Mouse (Mus musculus): ENCODE measurements around the gene Ypel4.
"Not testable (repeated sequence)": the region's sequence is repeated elsewhere in the genome, so short reads cannot be mapped to it uniquely, and the experiment has no call there.

The Ypel4 gene

DNA sequence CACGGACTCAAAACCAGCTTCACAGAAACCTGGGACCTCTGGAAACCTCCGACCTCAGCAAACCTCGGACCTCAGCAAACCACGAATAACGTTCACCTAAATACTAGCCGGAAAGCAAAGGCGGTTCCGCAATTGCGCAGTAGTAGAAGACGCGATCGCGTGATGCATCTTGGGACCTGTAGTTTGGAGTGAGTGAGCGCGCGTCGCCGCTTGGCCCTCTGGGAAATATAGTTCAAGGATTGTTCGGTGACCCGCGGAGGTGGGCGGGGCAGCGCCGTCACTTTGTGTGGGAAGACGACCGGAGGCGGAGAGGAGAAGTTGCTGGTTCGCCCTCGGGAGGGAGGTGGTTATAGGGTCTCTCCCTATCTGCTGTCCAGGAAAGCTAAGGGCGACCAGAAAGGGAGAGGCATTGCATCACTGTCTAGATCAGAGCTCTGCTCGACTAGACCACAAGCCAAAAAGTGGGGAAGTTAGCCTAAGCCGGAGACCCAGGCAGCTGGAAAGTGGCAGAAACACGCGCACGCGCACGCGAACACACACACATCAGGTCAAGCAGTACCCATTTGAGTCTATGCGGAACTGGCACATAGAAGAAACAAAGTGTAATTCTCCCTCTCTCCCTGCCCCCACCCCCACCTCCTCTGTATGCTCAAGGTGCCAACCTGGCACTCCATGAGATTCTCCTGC is 6.5 kb upstream of the Ypel4 start, which contains the start of gene Clp1:
Gene Clp1, minus strand, starts transcription at position 179 of the 687 bp plus-strand sequence.
- peak; percentile 99 for DNase-seq (ENCODE audit: low read depth, low spot score)

DNA sequence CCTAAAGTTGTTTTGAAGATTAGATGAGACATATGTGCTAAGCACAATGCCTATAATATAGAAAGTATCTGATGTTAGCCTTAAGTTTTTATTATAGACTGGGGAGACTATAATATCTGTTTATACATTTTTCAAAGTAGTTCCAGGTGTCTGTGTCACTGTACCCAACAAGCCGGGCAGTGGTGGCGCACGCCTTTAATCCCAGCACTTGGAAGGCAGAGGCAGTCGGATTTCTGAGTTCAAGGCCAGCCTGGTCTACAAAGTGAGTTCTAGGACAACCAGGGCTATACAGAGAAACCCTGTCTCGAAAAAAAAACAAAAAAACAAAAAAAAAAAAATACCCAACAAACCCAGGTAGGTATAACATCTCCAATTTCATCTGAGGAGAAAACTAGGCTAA is 5.7 kb upstream of the Ypel4 start:
- not testable (repeated sequence) for DNase-seq (ENCODE audit: low read depth, low spot score)

DNA sequence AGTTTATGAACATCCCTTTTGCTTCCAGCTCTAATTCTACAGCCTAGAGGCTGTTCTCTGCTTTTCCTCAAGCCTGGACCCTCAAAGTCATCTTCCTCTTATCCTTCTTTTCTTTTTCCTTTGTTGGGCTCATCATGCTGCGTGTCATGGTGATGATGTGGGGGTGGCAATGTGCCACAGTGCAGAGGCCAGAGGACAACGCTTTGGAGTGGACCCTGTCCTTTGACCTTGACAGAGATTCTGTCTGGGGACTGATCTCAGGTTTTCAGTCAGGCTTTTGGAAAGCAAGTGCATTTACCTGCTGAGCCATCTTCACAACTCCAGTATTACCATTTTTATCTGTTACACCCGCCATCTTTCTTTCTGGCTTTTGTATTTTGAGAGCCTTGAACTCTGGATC is 2.7 kb upstream of the Ypel4 start:
- no peak for DNase-seq (ENCODE audit: low read depth, low spot score)

DNA sequence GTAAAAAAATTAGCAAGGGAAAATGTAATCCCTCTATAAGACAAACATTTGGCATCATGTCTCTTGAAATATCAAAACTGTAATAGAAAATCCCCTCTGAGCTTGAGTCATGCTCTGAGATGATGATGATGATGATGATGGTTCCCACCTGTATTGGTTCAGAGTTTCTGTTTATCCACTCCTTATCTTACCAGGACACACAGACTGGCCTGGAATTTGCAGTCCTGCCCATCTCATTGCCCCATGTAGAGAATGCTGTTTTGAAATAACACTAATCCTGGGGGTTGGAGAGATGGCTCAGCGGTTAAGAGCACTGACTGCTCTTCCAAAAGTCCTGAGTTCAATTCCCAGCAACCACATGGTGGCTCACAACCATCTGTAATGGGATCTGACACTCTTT is 1.5 kb upstream of the Ypel4 start:
- no peak for DNase-seq (ENCODE audit: low read depth, low spot score)

DNA sequence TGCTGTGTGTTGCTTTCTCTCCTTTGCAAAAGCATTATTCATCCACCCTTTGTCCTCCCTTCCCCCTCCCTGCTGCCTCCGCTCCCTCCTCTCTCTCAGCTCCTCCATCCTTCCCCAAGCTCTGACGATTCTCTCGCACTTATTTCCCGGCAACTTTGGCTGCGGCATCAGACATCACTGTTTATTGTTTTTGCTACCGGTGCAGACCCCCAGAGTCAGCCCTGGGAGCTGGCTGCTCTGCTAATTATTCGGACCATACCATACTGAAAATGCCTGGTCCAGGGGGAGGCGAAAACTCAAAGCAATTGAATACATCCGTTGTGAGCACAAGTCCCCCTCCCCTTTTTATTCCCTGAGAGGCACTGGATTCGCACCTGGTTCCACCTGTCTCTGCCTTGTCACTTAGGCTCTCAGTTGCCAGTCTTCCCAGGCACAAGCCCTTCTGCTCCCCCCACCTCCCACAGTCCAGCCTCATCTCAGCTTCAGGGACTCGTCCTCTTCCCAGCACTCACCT is 550 bp downstream of the Ypel4 start:
- DNase-seq (ENCODE audit: low read depth, low spot score) = no peak

DNA sequence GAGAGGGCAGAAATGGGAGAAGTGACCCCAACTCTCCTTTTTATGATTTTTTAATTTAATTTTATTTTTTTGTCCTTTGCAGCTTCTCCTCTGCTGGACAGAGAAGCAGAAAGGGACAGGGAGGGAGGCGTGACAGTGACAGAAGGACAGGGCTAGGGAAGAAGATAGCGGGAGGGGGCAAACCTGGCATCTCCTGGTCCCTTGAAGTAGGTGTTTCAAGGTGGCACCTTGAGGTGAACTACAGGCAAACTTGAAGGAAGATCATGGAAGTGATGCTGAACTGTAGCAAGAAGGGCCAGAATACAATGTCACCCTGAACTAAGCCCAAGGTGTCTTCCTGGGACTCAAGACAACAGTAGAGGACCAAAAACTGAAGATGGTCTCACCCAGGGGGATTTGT is 1.1 kb downstream of the Ypel4 start:
- no peak for DNase-seq (ENCODE audit: low read depth, low spot score)

DNA sequence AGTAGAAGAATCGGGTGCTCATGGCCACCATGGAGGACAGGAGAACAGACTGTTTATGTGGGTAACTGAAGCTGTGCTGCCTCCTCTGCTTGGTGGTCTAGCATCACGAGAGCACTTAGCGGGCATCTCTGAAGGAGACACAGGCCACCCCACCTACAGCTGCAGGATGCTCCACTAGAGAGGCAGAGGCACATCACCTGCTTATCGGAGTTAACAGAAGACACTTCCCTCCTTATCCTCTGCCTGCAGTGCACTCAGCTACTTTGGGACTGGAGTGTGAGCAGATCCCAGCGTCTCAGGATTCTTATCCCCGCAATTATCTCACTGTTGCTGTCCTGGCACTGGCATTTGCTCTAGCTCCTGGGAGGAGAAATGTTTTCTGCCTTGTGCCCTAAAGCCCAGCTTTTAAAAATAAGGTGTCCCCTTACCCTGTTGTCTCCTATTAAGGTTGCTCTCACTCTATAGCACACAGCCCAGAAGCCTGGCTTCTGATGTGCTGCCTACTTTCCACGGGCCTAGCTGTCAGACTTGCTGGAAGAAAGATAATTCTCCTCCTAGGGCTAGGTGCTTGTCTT is 1.6 kb downstream of the Ypel4 start:
- DNase-seq (ENCODE audit: low read depth, low spot score) = no peak

DNA sequence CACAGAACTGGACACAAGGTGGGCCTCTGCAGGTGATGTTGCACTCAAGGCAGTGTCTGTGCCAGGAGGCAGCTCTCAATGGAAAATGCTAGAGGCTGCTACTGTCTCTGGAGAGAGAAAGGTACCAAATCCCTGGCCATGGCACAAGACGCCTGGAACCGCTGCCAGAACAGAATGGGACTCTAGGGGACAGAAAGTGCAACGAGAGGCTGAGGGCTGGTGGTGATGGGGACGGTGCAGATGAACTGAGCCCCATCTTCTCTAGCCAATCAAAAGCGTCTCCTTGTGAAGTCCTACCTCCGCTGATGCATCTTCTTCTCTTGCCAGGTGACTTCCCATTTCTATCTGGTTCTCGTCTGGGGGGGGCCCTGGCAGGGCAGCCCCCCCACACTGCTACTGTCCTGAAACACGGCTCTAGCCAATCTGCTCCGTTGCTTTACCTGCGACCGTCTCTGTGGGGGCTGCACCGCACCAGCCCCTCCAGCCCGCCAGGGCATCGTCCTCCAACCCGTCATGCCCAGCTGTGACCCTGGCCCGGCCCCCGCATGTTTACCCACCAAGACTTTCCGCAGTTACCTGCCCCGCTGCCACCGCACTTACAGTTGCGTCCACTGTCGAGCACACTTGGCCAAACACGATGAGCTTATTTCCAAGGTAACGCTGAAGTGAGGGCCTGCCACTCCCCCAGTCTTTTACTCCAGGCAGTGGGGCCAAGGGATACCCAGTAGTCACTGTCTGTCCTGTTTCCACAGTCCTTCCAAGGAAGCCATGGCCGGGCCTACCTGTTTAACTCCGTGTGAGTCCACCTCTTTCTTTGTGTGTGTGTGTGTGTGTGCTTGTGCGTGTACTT is 2.7 kb downstream of the Ypel4 start:
- no peak for DNase-seq (ENCODE audit: low read depth, low spot score)

DNA sequence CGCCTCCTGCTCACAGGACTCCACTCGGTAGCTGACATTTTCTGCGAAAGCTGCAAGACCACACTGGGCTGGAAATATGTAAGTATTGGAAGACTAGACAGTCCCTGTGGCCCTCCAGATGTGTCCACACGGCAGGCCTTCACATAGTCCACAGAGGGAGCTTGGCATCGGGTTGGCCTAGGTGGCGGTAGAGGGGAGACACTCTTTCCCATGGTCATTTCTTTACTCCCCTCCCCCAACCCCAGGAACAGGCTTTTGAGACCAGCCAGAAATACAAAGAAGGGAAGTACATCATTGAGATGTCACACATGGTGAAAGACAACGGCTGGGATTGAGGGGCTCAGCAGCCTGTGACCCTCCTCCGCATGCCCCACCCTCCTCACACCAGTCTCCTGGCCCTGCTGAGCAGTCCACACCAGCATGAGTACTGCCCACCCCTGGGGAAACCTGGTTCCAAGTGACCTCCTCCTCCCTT is 3.6 kb downstream of the Ypel4 start:
- DNase-seq (ENCODE audit: low read depth, low spot score) = no peak

DNA sequence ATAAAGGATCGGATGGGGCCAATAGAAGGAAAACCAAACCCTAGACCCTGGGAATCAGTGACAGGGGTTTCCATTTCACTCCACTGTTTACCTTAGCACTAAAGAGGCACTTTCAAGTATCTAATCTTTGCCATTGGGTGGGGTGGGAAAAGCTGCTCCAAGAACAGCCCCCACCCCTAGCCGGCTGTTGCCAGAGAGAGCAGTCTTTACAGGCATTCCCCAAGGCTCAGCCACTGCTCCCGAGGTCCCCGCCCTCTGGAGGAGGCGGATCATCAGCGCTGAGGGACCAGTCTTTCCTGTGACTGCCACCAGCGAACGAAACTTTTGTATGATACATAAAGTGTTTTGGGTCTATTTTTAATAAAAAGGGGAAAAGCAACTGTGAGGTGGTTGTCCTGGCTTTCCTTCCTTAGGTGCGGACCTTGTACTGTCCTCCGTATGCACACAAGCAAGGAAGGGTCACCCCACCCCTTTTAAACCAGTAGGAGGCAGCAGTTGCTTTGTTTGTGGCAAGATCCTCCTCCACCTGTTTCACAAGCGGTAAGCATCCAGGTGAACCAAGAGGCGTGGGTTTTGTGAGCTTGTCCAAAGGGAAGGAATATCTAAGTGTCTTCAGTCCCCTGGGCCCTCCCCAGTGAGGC is 4.5 kb downstream of the Ypel4 start:
- peak; percentile 86 for DNase-seq (ENCODE audit: low read depth, low spot score)

DNA sequence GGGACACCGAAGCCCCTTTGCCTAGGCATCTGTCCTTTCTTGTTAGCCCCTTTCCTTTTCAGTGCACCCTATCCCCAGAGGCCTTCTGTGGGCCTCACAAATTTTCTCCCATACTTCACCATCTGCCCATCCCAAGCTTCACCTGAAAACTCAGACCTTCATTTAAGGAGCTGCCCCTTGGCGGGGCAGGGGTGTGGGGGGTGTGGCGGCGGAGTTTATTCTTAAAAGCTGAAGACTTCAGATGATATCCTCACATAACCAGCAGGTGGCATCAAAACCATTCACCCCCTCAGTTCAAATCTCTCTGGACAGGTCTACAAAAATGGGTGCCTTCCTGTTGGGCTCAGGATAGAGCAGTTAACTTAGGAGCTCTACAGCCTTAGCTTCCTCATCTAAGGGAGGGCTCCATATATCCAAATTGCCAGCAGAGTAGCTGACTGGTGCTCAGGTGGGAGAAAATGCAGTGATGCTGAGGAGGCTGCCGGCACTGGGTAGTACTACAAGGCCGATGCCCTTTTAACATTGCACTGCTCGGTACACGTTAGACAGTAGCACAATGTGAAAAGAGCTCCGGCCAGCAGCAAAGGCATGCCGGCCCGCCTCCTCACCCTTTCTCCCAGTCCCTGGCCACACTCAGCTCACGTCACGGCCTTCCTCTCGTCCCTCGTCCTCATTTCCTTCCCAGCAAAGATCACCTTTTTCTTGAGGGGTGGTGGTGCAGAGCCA is 6.9 kb downstream of the Ypel4 start:
- peak; percentile 83 for DNase-seq (ENCODE audit: low read depth, low spot score)

DNA sequence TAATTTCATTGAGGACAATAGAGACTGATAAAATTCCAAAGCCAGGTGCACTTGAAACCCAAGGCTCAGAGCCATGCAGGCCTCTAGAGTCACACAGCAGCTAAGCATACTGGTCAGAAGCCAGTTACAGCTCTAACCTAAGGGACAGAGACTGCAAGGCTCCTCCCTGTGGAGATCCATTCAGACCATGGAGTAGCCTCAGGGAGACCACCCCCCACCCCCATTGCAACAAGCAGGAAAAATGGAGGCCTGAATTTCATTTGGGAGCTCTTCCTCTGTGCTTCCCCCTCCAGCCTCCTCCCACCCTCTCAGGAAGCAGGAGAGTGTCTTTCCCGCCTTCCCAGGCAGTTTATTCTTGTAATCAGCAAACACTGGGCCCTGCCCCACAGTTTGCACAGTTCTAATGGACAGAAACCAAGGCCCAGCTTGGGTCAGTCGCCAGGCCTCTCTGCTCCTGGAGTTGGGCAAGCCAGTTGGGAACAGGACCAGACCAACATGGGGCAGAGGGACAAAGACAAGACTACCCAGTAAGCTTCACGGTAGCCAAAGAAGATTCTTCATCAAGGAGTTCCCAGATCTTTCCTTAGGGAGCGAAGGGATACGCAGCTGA is 8.1 kb downstream of the Ypel4 start:
- peak; percentile 74 for DNase-seq (ENCODE audit: low read depth, low spot score)

DNA sequence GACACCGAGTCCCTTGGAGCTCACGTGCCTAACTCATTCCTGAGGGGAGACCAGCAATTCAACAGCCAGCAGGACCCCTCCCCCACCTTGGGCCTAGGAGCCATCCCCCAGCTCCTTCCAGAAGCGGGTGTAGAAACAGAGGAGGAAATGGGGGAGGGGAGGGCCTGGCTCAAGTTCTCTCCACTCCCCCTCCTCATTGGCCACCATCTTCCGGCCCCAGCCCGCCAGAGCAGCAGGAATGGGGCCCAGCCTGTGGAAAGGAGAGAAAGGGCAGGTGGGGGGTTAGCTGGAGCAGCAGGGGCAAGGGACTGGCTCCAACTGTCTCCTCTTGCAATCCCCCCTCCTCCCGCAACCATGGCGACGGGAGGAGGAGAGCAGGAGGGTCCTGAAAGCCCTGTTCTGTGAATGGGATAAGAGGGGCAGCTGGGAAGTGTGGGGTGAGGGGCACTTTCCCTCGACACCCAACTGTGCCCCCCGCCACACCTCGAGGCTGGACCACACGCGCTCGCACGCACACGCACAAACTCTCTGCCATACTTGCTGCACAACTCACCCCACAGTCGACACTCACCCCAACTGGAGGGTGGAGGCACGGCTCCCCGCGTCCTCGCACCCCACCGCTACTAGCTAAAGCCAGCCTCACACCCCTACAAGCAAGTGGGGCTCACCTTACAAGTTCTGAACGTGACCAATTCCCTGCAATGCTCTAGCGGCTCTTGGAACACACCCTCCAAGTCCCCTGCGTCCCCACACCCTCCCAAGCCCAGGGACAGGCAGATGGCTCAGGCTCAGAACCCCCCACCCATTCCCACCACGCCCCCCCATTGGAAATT is 8.8 kb downstream of the Ypel4 start:
- DNase-seq (ENCODE audit: low read depth, low spot score) = peak; percentile 99

DNA sequence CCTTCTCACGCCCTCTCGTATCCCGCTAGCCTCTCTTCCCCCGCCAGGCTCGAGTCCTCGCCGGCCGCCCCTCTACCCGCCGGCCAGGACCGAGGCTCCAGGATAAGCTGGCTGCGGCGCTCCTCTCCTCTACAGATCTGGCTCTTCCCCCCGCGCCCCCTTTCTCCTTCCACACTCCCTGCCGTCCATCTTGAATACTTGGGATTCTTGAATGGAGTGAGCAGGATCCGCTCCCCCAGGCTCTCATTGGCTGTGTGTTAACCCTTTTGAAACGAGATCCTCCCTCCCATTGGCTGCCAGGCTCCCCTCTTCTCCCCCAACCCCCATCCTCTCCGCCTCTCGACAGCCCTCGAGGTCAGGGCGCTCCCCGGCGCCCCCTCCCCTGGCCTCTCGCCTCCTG is 9.7 kb downstream of the Ypel4 start, which contains the start of gene Gm19426:
Gene Gm19426, minus strand, starts transcription at position 95 of the 400 bp plus-strand sequence.
- DNase-seq (ENCODE audit: low read depth, low spot score) = peak; percentile 98

DNA sequence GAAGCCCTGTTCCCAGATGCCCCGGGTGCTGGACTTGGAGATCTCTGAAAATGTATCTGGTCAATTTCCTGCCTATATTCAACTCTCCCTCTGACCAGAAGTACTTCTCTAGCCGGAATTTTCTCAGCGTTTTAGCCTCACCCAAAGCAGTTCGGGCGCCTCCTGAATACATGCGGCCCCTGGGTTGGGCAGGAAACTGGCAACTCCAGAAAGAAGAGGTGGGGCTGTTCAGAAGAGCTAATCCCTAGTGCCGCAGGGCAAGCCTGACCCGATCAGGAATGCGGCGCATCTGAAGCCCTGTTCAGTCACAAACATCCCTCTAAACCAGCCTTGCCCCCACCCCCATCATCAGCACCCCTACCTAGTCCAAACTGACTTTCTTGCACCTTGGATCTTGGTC is 10.3 kb downstream of the Ypel4 start:
- peak; percentile 94 for DNase-seq (ENCODE audit: low read depth, low spot score)

DNA sequence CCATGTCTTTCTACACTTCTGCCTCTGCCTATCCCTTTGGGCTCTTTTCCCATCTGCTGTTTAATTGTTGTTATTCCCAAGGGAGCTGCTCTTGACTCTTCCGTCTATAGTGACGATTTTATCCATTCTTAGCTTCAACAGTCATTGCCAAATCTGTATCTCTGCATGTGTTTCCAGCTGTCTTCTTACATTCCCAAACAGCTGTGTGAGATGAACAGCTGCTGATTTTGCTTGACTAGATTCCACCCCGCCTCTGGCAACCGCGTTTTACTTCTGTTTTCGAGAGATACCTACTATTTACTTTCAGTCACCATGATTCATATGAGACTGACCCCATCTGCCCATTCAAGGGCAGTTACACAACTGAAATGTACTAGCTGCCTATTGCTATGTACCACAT is 16.3 kb downstream of the Ypel4 start:
- DNase-seq (ENCODE audit: low read depth, low spot score) = no peak

DNA sequence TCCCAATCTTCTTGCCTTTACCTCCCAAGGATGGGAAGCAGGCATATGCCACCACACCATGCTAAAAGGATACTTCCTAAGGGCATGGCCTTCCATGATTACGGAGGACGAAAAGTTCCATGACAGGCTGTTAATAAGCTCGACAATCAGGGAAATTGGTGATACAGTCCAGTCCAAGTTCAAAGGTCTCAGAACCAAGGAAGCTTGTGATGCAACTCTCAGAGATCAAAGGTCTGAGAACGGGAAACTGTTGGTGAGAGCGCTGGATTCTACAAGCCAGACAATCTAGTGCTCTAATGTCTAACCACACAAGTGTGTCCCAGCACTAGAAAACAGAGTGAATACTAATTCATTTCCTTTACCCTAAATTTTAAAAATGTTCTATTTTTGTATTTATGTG is 22.4 kb downstream of the Ypel4 start:
- DNase-seq (ENCODE audit: low read depth, low spot score) = no peak

DNA sequence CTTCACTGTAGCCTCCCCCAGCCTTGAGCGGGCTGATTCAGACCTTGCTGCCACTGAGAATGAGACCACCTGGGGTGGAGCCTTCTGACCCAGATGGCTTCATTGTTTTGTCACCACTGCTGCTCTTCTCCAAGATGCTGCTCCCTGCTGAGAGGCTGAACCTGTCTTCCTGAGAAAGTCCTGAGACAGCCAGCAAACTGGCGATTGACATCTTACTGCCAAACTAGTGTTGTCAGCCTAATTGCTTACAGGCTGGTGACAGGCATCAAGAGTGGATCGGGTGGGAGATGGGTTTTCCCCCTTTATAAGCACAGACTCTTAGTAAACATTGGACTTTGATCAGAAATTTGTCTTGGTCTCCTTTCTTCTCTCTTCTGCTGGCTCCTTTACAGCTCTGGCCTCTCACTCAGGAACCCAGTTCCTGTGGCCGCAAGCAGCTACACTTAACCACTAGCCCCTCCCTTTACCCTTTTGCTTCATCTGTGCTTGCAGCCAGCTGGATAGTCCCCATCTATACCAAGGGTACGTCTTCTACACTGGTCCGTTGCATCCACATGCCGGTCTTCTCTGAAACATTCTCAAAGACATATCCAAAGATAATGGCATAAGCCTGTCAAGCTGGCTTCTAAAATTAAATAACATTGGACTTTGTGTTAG is 23.3 kb downstream of the Ypel4 start:
- DNase-seq (ENCODE audit: low read depth, low spot score) = peak; percentile 57

DNA sequence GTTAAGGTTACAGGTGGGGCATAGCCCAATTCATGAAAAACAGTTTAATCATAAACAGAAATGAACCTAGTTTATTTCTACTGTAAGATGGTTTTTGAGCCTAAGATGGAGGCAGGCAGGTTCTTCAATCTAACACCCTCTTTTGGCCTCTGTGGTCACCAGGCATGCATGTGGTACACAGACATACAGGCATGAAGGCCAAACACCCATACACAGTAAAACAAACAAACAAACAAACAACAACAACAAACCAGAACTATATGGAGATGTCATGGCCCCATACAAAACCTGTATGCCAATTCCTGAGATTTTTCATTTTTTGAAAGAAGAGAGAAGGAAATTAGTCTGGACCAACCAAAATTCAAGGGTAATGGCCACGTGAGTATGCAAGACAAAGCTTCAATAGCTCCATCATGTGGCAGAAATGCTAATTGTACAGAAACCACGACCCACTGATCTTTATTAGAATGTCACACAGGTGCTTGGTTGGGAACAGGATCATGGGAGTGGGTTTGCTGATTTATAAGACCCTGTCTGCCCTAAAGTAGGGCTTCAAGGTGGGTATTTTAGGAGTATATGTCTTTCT is 24.8 kb downstream of the Ypel4 start:
- peak; percentile 65 for DNase-seq (ENCODE audit: low read depth, low spot score)

Measured in ES-CJ7 (cell line).